Mouse (Mus musculus) neural tube, embryonic 15.5 days (tissue): Measurements from ENCODE around the gene Usp18. TPM values are rescaled to one million over a fixed set of nuclear protein-coding genes. Genes with fewer than 3 reads are reported as not detected.

ENCODE experiments used
- ATAC-seq: fragments of 200-750 bp; cut with Nextera tagmentation; 2 replicates; pipeline ENCODE4 v1.8.0; 2017; ENCODE audit warnings: mild to moderate bottlenecking, moderate TSS enrichment, moderate library complexity; ENCODE audit not compliant: low FRiP score
- H3K27ac ChIP-seq: fragments of 300-500 bp; sonication (generic); replicated peaks from 2 replicates; pipeline ENCODE4 v1.5.1; 2015; ENCODE audit warnings: mild to moderate bottlenecking, inconsistent platforms
- H3K27me3 ChIP-seq: fragments of 300-500 bp; sonication (generic); replicated peaks from 2 replicates; pipeline ENCODE4 v1.6.1; 2015; ENCODE audit warnings: inconsistent platforms
- H3K36me3 ChIP-seq: fragments of 300-500 bp; sonication (generic); 2 replicates; pipeline ENCODE4 v1.6.1; 2015; ENCODE audit warnings: inconsistent platforms
- H3K4me1 ChIP-seq: fragments of 300-500 bp; sonication (generic); 2 replicates; pipeline ENCODE4 v1.6.1; 2015; ENCODE audit warnings: inconsistent platforms
- H3K4me2 ChIP-seq: fragments of 300-500 bp; sonication (generic); 2 replicates; pipeline ENCODE4 v1.6.1; 2015; ENCODE audit warnings: inconsistent platforms, mild to moderate bottlenecking, moderate library complexity
- H3K4me3 ChIP-seq: fragments of 300-500 bp; sonication (generic); replicated peaks from 2 replicates; pipeline ENCODE4 v1.5.1; 2015; ENCODE audit warnings: mild to moderate bottlenecking, inconsistent platforms
- H3K9ac ChIP-seq: fragments of 300-500 bp; sonication (generic); replicated peaks from 2 replicates; pipeline ENCODE4 v1.6.1; 2015; ENCODE audit warnings: mild to moderate bottlenecking, inconsistent platforms
- H3K9me3 ChIP-seq: fragments of 300-500 bp; sonication (generic); replicated peaks from 2 replicates; pipeline ENCODE4 v1.6.1; 2016; ENCODE audit warnings: inconsistent platforms
- WGBS: fragments of 180-500 bp; shearing (Covaris S2); methylation state at CpG from one replicate; pipeline ENCODE4 v1.1.7; 2015; ENCODE audit warnings: mixed read lengths; 5-methylcytosine and 5-hydroxymethylcytosine counted together
- polyA plus RNA-seq: library from polyadenylated mRNA; unstranded; fragments of >200 nt; fragmentation: Nextera tagmentation; extraction: Ambion mirVana; gene quantifications from 2 replicates; pipeline ENCODE4 v1.2.1, GENCODE M21; 2015

Gene Usp18
- polyA plus RNA-seq, 1 experiment from 2014 or later = 1.9 TPM

GRCm38 (mm10) chr6:121310984-121311383 lies 65.3 kb downstream of the Usp18 start:
- no peak overlapping the region for H3K9ac ChIP-seq
- no peak for ATAC-seq
- no peaks in the 10 kb centered on the region for H3K27me3 ChIP-seq
- H3K36me3 ChIP-seq = no peaks in the 10 kb centered on the region
- no peak overlapping the region for H3K27ac ChIP-seq
- H3K4me1 ChIP-seq = 0 out of 2 replicates have a peak, but pooled peaks cover 2% of the 10 kb centered on the region
- no peak overlapping the region for H3K4me2 ChIP-seq
- H3K4me3 ChIP-seq = no peak overlapping the region
- WGBS = 89% methylated on average over 6 of the region's 6 CpGs
- H3K9me3 ChIP-seq = no peaks in the 10 kb centered on the region

GRCm38 (mm10) chr6:121319099-121319498 lies 73.4 kb downstream of the Usp18 start:
- Histone ChIP-seq H3K27ac (no peak overlapping the region), H3K9me3 (no peaks in the 10 kb centered on the region), H3K4me1 (peaks cover 4% of the 10 kb centered on the region; the same call in 1 of the 2 replicates), H3K9ac (no peak overlapping the region), H3K27me3 (no peaks in the 10 kb centered on the region), H3K4me2 (no peak overlapping the region), H3K4me3 (no peak overlapping the region), H3K36me3 (no peaks in the 10 kb centered on the region)
- 64% methylated on average over 6 of the region's 6 CpGs for WGBS
- ATAC-seq = no peak

Other genes with a start within 250 kb of the Usp18 start
- gene Mical3, start 114.9 kb upstream of the Usp18 start, polyA plus RNA-seq = 30.3 and 35.2 TPM in 2 replicates
- gene Pex26, start 62.2 kb upstream of the Usp18 start, polyA plus RNA-seq = 14.3 and 15.0 TPM in 2 replicates
- gene Tuba8, start 35.2 kb upstream of the Usp18 start, polyA plus RNA-seq = 1.5 and 2.5 TPM in 2 replicates
- 34.4 and 41.0 TPM in 2 replicates for gene Slc6a13, start 54.3 kb downstream of the Usp18 start, polyA plus RNA-seq
- gene Slc6a12, start 97.2 kb downstream of the Usp18 start, polyA plus RNA-seq = 0.43 and 0.70 TPM in 2 replicates
- 14.6 and 18.7 TPM in 2 replicates for gene Iqsec3, start 227.8 kb downstream of the Usp18 start, polyA plus RNA-seq